Mouse (Mus musculus): ENCODE measurements around the gene Muc5ac. TPM values are rescaled to one million over a fixed set of nuclear protein-coding genes. Genes with fewer than 3 reads are reported as not detected.

Muc5ac gene
- total RNA-seq, 2 experiments from 2014 or later = not detected

DNA sequence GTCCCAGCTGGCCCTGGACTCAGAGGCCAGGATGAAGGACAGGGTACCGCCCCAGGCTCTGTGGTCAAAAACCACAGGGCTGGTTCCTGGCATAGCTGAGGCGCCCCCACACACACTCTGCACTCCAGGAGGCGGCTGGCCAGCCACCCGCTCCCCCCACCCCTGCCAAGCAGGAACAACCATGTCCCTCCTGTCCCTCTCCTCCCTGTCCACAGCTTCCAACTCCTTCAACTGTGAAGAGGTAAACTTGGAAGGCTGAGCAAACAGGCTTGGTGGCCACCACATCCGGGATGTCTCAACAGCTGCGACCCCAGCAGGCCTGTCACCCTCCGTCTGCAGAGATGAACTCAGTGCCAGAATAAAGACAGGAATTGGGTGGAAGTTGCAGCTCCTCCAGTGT is 47.2 kb downstream of the Muc5ac start:
- no peak for DNase-seq (ENCODE audit: low spot score)

DNA sequence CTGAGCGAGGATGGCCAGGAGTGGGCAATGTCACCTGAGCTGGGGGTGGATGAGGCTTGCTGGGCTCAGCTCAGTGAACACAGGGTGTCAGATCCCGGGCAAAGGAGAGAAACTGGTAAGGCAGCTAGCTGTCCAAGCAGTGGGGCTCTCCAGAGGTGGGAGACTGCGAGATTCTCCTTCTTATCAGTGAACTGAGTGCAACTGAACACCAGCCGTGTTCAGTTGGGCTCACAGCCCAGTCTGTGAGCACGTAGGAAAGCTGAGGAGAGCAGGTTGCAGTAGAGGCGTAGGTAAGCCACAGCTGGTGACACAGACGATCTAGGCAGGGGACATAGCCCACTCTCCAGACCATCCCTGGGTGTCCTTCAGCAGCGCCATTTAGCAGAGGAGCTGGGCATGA is 47.7 kb downstream of the Muc5ac start:
- no peak for DNase-seq (ENCODE audit: low spot score)

DNA sequence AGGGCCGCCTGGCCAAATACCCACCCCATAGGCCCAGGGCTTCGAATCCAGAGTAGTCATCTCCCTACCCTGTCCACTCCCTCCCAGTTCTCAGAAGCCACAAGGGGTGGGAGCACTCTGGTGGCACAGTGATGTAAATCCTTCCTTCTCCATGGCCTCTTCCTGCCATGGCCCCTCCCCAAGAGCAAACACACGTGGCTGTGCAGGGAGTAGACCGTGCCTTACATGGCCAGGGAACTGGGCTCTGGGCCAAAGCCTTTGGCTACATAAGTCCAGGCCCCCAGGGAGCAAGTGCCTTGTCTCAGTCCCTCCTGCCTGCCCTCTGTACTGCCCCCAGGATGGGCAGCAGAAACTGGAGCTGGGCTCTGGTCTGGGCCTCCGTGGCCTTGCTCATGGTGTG is 50.0 kb downstream of the Muc5ac start, which contains the start of gene Muc5b:
Gene Muc5b, plus strand, starts transcription at position 292 of the 400 bp plus-strand sequence.
- no peak for DNase-seq (ENCODE audit: low spot score)

DNA sequence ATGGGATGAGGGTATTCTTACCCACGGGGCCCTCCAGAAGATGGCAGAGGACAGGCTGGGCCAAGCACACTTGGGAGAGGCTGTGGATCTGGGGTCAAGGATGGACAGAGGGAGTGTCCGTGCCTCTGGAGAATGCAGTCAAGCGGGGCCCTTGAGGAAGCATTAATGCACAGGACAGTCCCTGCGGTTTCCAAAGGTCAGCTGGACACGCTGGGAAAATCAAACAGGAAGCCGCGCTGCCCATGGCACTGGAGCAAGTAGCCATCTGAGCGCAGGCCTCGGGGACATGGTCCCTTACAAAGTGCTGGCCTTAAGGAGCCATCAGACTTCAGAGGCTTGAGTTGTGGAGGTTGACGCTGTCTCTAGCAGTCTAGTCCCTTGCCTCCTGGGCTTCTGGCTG is 51.6 kb downstream of the Muc5ac start:
- no peak for DNase-seq (ENCODE audit: low spot score)

DNA sequence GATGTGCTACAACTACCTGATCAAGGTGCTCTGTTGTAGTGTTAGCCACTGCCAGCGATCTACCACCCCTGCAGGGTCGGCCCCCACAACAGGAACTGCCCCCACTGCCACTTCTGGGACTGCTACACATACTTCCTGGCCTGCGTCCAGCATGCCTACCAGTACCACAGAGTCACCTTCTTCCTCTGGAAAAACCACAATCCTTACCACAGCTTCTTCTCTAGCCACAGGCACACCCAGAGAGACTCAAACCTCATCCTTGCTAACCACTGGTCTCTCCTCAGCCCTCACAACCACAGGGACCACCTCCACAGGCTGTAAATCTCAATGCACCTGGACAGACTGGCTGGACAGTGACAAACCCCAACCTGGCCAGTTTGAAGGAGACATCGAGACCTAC is 72.3 kb downstream of the Muc5ac start:
- no peak for DNase-seq (ENCODE audit: low spot score)

Other genes starting within 250 kb of the Muc5ac start
- 10 to 100 TPM; 11.2 to 13.1 TPM for gene Chid1, start 249.1 kb upstream of the Muc5ac start, total RNA-seq (2021)
- gene Ap2a2, start 226.8 kb upstream of the Muc5ac start, total RNA-seq (2021) = 10 to 100 TPM; 51.7 to 56.6 TPM
- gene Muc6, start 133.7 kb upstream of the Muc5ac start, total RNA-seq (2021) = not detected
- gene Muc2, start 98.6 kb upstream of the Muc5ac start, total RNA-seq (2021) = not detected
- gene Muc5b, start 50.1 kb downstream of the Muc5ac start, total RNA-seq (2021) = not detected
- 10 to 100 TPM; 30.1 to 34.3 TPM for gene Tollip, start 129.5 kb downstream of the Muc5ac start, total RNA-seq (2021)
- under 1 TPM; 0.09 to 0.19 TPM for gene Brsk2, start 160.8 kb downstream of the Muc5ac start, total RNA-seq (2021)

Measured in gastrocnemius, adult 18-20 months (tissue).